Mouse (Mus musculus): ENCODE measurements around the gene Vrk2. TPM values are rescaled to one million over a fixed set of nuclear protein-coding genes. Genes with fewer than 3 reads are reported as not detected.
A peak's percentile ranks its signal among the peaks of the same experiment; 100 is the strongest.

Gene Vrk2
- polyA plus RNA-seq, 1 experiment from 2014 or later: 13.1 TPM

DNA sequence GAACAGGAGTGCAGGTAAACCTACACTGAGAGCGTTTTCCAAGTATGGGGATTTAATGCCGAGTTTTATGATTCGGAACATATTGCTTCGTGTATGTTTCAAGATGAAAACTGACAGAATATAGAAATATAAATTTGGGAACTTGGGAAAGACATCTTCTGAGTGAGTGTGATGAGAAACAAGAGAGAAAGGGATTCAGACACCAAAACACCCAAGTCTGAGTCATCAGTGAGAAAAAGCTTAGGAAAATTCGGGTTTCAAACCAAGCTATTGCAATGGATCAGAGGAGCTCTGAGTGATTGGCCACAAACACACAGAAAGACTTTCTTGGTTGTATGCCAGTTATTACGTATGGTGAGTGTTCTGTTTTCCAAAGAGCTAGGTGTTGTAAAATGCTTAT lies 4.0 kb upstream of the Vrk2 start:
- DNase-seq (no peak), ATAC-seq (no peak)
- 79% methylated on average over 6 of the region's 6 CpGs for WGBS (ENCODE audit: insufficient replicate concordance)
- H3K36me3 ChIP-seq (replicated peaks; ENCODE audit: insufficient read depth, low read length): no peaks in the 10 kb centered on the region
- TF ChIP-seq CTCF (IDR thresholded peaks at IDR 0.05; ENCODE audit: low read depth): no peak
- no peak for TF ChIP-seq EP300 (IDR thresholded peaks at IDR 0.05; ENCODE audit: low read depth)
- H3K4me3 ChIP-seq (ENCODE audit: low read depth, low read length): no peak overlapping the region
- no peaks in the 10 kb centered on the region for H3K27me3 ChIP-seq (ENCODE audit: insufficient read depth, low read length)
- H3K4me1 ChIP-seq (ENCODE audit: insufficient read depth): peaks cover 6% of the 10 kb centered on the region
- no peak overlapping the region for H3K4me2 ChIP-seq (ENCODE audit: low read depth, low read length)
- no peaks in the 10 kb centered on the region for H3K9me3 ChIP-seq (ENCODE audit: low read length)
- H3K9ac ChIP-seq (replicated peaks): no peak overlapping the region
- no peak overlapping the region for H3K27ac ChIP-seq (ENCODE audit: low read depth)

- Histone ChIP-seq H3K4me2 (ENCODE audit: low read depth, low read length) (no peak overlapping the region), H3K4me3 (ENCODE audit: low read depth, low read length) (no peak overlapping the region), H3K36me3 (replicated peaks; ENCODE audit: insufficient read depth, low read length) (no peaks in the 10 kb centered on the region), H3K9me3 (ENCODE audit: low read length) (no peaks in the 10 kb centered on the region), H3K27me3 (ENCODE audit: insufficient read depth, low read length) (no peaks in the 10 kb centered on the region), H3K4me1 (ENCODE audit: insufficient read depth) (peaks cover 10% of the 10 kb centered on the region), H3K27ac (ENCODE audit: low read depth) (no peak overlapping the region), H3K9ac (replicated peaks) (no peak overlapping the region)
- no peak for DNase-seq
- TF ChIP-seq EP300 (IDR thresholded peaks at IDR 0.05; ENCODE audit: low read depth) (no peak), CTCF (IDR thresholded peaks at IDR 0.05; ENCODE audit: low read depth) (no peak)
- no peak for ATAC-seq
- WGBS (ENCODE audit: insufficient replicate concordance): 50% methylated on average over 6 of the region's 6 CpGs
These were observed 3.3 kb upstream of the Vrk2 start for GRCm38 (mm10) chr11:26597145-26597544.

DNA sequence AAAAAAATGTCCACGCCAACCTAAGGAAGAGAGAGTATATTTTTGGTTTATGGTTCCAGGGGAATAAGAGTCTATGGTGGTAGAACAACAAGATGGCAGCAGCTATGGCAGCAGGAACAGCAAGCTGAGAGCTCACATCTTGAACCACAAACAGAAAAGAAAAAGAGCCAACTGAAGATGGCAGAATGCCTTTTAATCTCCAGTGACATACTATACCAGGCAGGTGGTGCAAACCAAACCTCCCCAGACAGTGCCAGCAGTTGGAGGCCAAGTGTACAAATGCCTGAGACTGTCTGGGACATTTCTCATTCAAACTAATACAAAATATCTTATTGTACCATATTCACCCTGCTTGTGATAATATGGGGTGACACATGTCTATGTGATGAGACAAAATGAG lies 2.4 kb upstream of the Vrk2 start:
- DNase-seq: no peak
- H3K4me2 ChIP-seq (ENCODE audit: low read depth, low read length): no peak overlapping the region
- no peak for TF ChIP-seq EP300 (IDR thresholded peaks at IDR 0.05; ENCODE audit: low read depth)
- no peak for TF ChIP-seq CTCF (IDR thresholded peaks at IDR 0.05; ENCODE audit: low read depth)
- 93% methylated on average over 1 of the region's 1 CpGs for WGBS (ENCODE audit: insufficient replicate concordance)
- no peaks in the 10 kb centered on the region for H3K36me3 ChIP-seq (replicated peaks; ENCODE audit: insufficient read depth, low read length)
- no peak for ATAC-seq
- H3K27ac ChIP-seq (ENCODE audit: low read depth): no peak overlapping the region
- no peak overlapping the region for H3K4me3 ChIP-seq (ENCODE audit: low read depth, low read length)
- no peaks in the 10 kb centered on the region for H3K9me3 ChIP-seq (ENCODE audit: low read length)
- H3K4me1 ChIP-seq (ENCODE audit: insufficient read depth): peaks cover 10% of the 10 kb centered on the region
- H3K9ac ChIP-seq (replicated peaks): no peak overlapping the region
- H3K27me3 ChIP-seq (ENCODE audit: insufficient read depth, low read length): no peaks in the 10 kb centered on the region

GRCm38 (mm10) chr11:26594487-26594886 lies 688 bp upstream of the Vrk2 start:
- TF ChIP-seq CTCF (IDR thresholded peaks at IDR 0.05; ENCODE audit: low read depth) (no peak), EP300 (IDR thresholded peaks at IDR 0.05; ENCODE audit: low read depth) (no peak)
- 0 out of 2 replicates have a peak, but pooled peaks cover 7% of the 10 kb centered on the region for H3K36me3 ChIP-seq (replicated peaks; ENCODE audit: insufficient read depth, low read length)
- DNase-seq: no peak
- H3K9me3 ChIP-seq (ENCODE audit: low read length): no peaks in the 10 kb centered on the region
- H3K9ac ChIP-seq (replicated peaks): no peak overlapping the region
- WGBS (ENCODE audit: insufficient replicate concordance): 62% methylated on average over 1 of the region's 1 CpGs
- H3K4me3 ChIP-seq (ENCODE audit: low read depth, low read length): no peak overlapping the region
- 0 out of 2 replicates have a peak overlapping the region, but pooled peaks have one; percentile 83 for H3K4me2 ChIP-seq (ENCODE audit: low read depth, low read length)
- peak overlapping the region; percentile 88; the same call in 1 of the 2 replicates for H3K27ac ChIP-seq (ENCODE audit: low read depth)
- no peak for ATAC-seq
- peaks cover 10% of the 10 kb centered on the region for H3K4me1 ChIP-seq (ENCODE audit: insufficient read depth)
- no peaks in the 10 kb centered on the region for H3K27me3 ChIP-seq (ENCODE audit: insufficient read depth, low read length)

DNA sequence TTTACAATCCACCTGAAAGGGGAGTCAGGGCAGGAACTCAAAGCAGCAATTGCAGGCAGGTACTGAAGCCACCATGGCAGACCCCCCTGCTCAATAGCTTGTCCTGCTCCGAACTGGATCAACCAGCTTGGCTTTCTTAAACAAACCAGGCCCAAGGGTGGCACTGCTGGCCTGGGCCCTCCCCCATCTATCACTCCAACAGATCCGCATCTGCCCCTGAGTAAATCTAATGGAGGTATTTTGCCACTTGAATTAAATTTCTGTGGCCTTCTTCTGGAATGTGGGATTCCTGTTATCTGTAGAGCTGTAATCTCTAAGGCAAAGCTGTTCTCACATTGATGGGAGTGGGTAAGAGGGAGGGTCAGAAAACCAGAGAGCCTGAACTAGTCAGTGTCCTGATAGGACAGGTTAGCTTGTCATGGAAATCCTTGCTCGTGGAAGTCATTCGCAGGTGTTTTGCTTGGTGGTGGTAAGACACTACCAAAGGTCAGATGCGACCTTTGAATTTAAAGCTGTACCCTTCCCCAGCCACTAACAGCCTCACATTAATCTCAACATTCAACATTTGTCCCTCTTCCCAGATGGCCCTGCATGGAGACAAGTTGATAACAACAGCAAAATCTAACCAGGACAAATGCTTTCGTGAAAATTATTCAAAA lies 1.3 kb downstream of the Vrk2 start:
- 28% methylated on average over 6 of the region's 6 CpGs for WGBS (ENCODE audit: insufficient replicate concordance)
- peak overlapping the region; percentile 98 for H3K4me3 ChIP-seq (ENCODE audit: low read depth, low read length)
- peak overlapping the region; percentile 88 for H3K27ac ChIP-seq (ENCODE audit: low read depth)
- peak overlapping the region; percentile 83 for H3K4me2 ChIP-seq (ENCODE audit: low read depth, low read length)
- H3K27me3 ChIP-seq (ENCODE audit: insufficient read depth, low read length): no peaks in the 10 kb centered on the region
- 0 out of 2 replicates have a peak, but pooled peaks cover 9% of the 10 kb centered on the region for H3K36me3 ChIP-seq (replicated peaks; ENCODE audit: insufficient read depth, low read length)
- peaks cover 7% of the 10 kb centered on the region for H3K4me1 ChIP-seq (ENCODE audit: insufficient read depth)
- TF ChIP-seq EP300 (IDR thresholded peaks at IDR 0.05; ENCODE audit: low read depth) (no peak), CTCF (IDR thresholded peaks at IDR 0.05; ENCODE audit: low read depth) (no peak)
- ATAC-seq (no peak), DNase-seq (peak; percentile 15)
- H3K9ac ChIP-seq (replicated peaks): peak overlapping the region; percentile 95
- no peaks in the 10 kb centered on the region for H3K9me3 ChIP-seq (ENCODE audit: low read length)

DNA sequence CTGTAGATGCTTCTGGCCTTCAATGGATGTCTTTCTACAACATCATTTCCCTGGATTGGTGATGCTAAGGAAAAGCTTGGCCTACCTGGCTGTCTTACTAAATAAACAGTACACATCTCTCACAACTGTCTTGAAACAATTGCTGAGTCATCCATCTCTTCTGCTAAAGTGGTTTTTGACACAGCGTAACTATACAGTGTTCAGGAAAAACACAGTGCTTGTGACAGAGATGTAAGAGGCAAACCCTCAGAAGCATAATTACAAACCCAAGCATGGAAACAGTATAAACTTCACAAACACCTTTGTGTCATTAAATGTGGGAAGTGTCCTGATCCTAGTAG lies 6.6 kb downstream of the Vrk2 start:
- no peak overlapping the region for H3K4me2 ChIP-seq (ENCODE audit: low read depth, low read length)
- H3K4me3 ChIP-seq (ENCODE audit: low read depth, low read length): no peak overlapping the region
- no peaks in the 10 kb centered on the region for H3K9me3 ChIP-seq (ENCODE audit: low read length)
- no peak for TF ChIP-seq CTCF (IDR thresholded peaks at IDR 0.05; ENCODE audit: low read depth)
- TF ChIP-seq EP300 (IDR thresholded peaks at IDR 0.05; ENCODE audit: low read depth): no peak
- H3K9ac ChIP-seq (replicated peaks): no peak overlapping the region
- no peaks in the 10 kb centered on the region for H3K27me3 ChIP-seq (ENCODE audit: insufficient read depth, low read length)
- 0 out of 2 replicates have a peak overlapping the region, but pooled peaks have one; percentile 26 for H3K27ac ChIP-seq (ENCODE audit: low read depth)
- H3K4me1 ChIP-seq (ENCODE audit: insufficient read depth): peaks cover 4% of the 10 kb centered on the region; the same call in 1 of the 2 replicates
- ATAC-seq: no peak
- no peak for DNase-seq
- peaks cover 17% of the 10 kb centered on the region; the same call in 1 of the 2 replicates for H3K36me3 ChIP-seq (replicated peaks; ENCODE audit: insufficient read depth, low read length)
- 72% methylated on average over 1 of the region's 1 CpGs for WGBS (ENCODE audit: insufficient replicate concordance)
